Mouse (Mus musculus) embryonic stem cell, embryonic (primary cell): ENCODE results near the gene Naxd.

Source experiments
- CTCF ChIA-PET, 4 experiments: fragments of 300-600 bp in 2 of 4; fragments of 350-600 bp in 2 of 4; sonication (Branson Sonifier 250); formaldehyde crosslinking; loops; one replicate each; lab custom pipeline; 2022; ENCODE audit warnings: inconsistent platforms in 2 of 4; lab: Charles Lee
- POLR2A ChIA-PET, 4 experiments: fragments of 300-600 bp in 2 of 4; fragments of 350-600 bp in 2 of 4; sonication (Branson Sonifier 250); formaldehyde crosslinking; loops; one replicate each; lab custom pipeline; 2022; ENCODE audit warnings: antibody characterized with exemption in 4 of 4, inconsistent platforms in 1 of 4; lab: Charles Lee

Naxd gene

DNA sequence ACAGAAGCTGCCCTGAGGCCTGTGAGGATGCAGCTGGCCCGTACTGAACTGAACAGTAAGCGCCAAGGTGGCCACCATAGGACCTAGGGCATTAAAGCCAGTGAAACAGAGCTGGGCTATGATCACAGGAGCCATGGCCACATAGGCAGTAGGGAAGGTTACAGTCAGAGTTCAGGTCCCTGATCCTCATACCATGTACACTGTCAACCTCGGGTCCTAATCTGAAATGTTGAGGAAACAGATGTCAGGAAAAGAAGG is 32.7 kb upstream of the Naxd start:
- POLR2A ChIA-PET, result interaction anchor here in 1 of 4 experiments (0.6 to 1.7 kb wide), 4 partner anchors 9 to 310 kb away, joined by 3 to 4 read pairs (median 3); no protein-coding TSS in a partner anchor
- CTCF ChIA-PET, result interaction anchor here in 1 of 4 experiments (1.0 kb wide), 1 partner anchor 14 kb away, joined by 3 read pairs; no protein-coding TSS in a partner anchor

DNA sequence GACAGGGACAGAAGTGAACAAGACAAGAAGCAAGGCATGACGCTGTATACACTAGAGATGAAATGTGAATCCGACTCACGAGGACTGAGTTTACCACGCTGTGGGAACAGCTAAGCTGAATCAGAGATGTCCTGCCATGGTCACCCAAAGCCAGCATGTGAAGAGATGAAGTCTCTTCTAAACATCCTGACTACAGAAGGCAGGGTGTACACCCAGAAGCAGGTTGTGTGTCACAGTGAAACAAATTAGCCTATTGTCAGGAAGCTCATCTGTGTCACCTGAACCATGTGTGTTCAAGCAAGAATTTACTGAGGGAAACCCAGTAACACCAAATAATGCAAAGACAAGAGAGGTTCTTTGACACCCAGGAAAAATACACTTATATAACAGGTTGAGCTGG is 31.7 kb upstream of the Naxd start:
- POLR2A ChIA-PET, result interaction anchor here in 3 of 4 experiments (0.6 to 2.0 kb wide), 7 partner anchors 8 to 171 kb away, joined by 3 to 7 read pairs (median 3); partner anchors contain the start of genes Ankrd10 (in 1 of the 3) and Ing1 (in 1 of the 3)
- CTCF ChIA-PET, result interaction anchor here in 2 of 4 experiments (0.9 to 1.6 kb wide), 2 partner anchors 46 to 505 kb away, joined by 3 read pairs; no protein-coding TSS in a partner anchor

DNA sequence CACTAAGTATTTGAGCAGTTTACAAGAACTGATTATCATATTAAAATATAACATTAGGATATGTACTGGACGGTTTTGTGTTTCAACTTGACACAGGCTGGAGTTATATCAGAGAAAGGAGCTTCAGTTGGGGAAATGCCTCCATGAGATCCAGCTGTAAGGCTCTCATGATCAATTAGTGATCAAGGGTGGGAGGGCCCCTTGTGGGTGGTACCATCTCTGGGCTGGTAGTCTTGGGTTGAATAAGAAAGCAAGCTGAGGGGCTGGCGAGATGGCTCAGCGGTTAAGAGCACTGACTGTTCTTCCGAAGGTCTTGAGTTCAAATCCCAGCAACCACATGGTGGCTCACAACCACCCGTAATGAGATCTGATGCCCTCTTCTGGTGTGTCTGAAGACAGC is 30.8 kb upstream of the Naxd start:
- ChIA-PET CTCF (interaction anchor here in 3 of 4 experiments (0.5 to 1.6 kb wide), 3 partner anchors 20 to 47 kb away, joined by 3 read pairs; no protein-coding TSS in a partner anchor), POLR2A (interaction anchor here in 2 of 4 experiments (1.2 to 2.0 kb wide), 3 partner anchors 9 to 89 kb away, joined by 3 to 7 read pairs (median 4); partner anchors contain the start of gene Ing1 (in 1 of the 2))

DNA sequence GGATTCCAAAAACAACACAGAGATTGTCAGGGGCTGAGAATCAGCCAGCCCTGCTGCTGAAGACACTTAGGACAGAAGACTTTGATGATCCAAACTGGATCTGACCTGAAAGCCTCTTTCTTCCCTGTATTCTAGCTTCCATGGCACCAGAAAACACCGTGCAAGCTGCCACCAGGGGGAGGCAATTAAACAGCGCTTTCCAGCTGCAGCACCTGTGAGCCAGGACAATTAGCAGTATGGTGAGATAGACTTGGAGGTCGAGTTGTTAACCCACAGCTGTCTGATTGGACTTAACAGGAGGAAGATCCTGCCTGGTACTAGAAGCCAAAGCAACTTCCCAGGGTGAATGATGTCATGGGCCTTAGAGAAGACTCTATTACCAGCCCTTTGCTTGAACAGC is 28.2 kb upstream of the Naxd start:
- ChIA-PET CTCF (interaction anchor here (0.6 to 1.8 kb wide), 28 partner anchors 9 to 1020 kb away, joined by 3 to 9 read pairs (median 4); partner anchors contain the start of gene Rab20 (in 1 of the 4)), POLR2A (interaction anchor here in 3 of 4 experiments (0.6 to 2.5 kb wide), 8 partner anchors 10 to 309 kb away, joined by 3 to 8 read pairs (median 3); partner anchors contain the start of gene Ing1 (in 2 of the 3))

DNA sequence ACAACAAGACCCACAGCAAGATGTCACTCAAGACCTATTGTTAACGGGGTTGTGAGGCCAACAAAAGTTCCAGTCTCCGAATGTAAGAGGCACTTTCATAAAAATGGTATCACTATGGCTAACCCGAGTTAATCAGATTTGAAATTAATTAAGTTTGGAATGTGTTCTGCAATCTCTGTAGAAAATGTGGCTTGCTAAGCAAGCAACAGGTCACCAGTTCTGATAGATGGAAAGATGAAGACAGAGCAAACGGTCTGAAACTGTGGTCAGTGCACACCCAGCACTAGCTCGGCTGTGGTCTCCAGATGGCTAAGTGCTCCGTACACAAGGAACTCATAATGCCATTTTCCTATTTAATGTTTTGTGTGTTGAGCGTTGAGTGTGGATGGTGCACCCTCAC is 26.6 kb upstream of the Naxd start:
- POLR2A ChIA-PET, result no interaction called here
- CTCF ChIA-PET, result no interaction called here

DNA sequence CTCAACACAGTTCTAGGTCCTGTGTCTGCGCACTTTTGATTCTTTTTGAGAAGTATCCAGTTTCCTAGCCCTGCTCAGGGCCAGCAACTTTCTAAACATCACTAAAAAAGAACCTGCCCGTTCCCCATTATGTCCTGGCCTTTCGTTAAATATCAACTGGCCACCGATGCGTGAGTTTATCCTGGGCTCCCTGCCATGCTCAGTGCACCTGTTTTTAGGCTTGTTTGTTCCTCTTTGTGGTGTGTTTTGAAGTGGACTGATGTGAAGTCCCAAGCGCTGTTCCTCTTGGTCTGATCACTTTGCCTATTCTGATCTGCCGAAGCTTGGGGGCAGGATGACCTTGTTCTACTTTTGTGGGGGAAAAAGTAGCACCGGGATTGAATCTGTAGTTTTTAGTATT is 26.0 kb upstream of the Naxd start:
- ChIA-PET POLR2A (interaction anchor here in 1 of 4 experiments (1.0 kb wide), 1 partner anchor 26 kb away, joined by 3 read pairs; the partner anchor contains the start of gene Naxd), CTCF (interaction anchor here in 2 of 4 experiments (0.5 to 0.6 kb wide), 2 partner anchors 21 to 218 kb away, joined by 3 read pairs; no protein-coding TSS in a partner anchor)

DNA sequence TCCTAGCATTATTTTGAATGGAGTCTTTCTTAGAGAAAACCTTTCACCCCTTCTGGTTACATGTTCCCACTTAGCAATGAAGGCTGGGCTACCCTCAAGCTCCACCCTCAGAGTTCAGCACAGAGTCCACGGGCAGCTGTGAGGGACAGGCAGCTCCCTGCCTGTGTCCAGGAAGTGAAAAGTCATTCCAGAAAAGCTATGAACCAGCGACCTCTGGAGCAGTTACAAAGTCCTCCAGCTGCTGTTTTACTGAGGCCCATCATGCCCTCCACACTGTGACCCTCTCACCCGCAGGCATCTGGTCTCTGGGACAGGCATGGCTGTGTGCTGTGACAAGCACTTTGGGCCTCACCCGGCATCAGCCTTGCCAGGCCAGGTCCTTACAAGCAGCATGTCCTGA is 24.2 kb upstream of the Naxd start:
- ChIA-PET CTCF (no interaction called here), POLR2A (interaction anchor here in 1 of 4 experiments (1.0 to 1.6 kb wide), 2 partner anchors 8 to 24 kb away, joined by 3 to 4 read pairs; partner anchors contain the start of gene Naxd)

DNA sequence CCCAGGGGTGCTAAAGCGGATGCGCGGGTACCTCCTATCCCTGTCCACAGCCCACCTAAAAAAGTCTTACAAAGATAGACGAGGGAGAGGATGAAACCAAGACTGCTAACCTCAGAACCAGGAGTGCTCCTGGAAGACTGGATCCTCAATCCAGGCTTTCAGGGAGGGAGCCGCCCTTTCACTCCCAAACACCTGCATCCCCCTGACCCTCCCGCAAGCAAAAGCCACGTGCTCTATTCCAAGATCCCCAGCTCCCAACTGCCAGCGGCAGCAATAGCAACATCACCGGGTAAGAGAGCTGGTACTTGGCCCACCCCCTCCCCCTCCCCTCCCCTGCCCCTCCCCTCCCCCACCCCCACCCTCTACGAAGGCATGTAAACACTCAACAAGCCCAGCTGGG is 21.9 kb upstream of the Naxd start:
- POLR2A ChIA-PET, result interaction anchor here in 2 of 4 experiments (0.6 to 1.5 kb wide), 3 partner anchors 9 to 270 kb away, joined by 3 to 5 read pairs (median 4); partner anchors contain the start of gene Naxd (in 1 of the 2)
- CTCF ChIA-PET, result interaction anchor here in 1 of 4 experiments (1.0 to 1.5 kb wide), 2 partner anchors 56 to 468 kb away, joined by 3 read pairs; no protein-coding TSS in a partner anchor

DNA sequence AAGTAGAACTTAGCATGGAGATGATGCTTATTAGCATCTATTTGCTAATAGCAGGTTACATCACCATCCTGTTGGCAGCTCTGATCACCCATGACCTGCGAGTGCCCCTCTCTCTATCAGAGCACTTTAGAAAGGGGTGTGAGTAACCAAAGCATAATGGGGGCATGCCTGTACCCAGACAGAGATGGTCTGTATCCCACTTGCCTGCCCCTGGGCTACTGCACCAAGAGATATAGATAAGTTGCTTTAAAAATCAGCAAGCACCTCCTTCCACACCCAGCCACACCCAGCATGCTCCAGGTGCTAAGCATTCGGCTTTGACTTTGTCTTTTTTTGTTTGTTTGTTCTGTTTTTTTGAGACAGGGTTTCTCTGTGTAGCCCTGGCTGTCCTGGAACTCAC is 21.4 kb upstream of the Naxd start:
- POLR2A ChIA-PET, result interaction anchor here in 2 of 4 experiments (0.6 to 1.5 kb wide), 5 partner anchors 9 to 271 kb away, joined by 3 to 5 read pairs (median 3); partner anchors contain the start of genes Ing1 (in 1 of the 2) and Naxd (in 1 of the 2)
- CTCF ChIA-PET, result interaction anchor here in 1 of 4 experiments (1.0 to 1.5 kb wide), 2 partner anchors 56 to 467 kb away, joined by 3 read pairs; no protein-coding TSS in a partner anchor

DNA sequence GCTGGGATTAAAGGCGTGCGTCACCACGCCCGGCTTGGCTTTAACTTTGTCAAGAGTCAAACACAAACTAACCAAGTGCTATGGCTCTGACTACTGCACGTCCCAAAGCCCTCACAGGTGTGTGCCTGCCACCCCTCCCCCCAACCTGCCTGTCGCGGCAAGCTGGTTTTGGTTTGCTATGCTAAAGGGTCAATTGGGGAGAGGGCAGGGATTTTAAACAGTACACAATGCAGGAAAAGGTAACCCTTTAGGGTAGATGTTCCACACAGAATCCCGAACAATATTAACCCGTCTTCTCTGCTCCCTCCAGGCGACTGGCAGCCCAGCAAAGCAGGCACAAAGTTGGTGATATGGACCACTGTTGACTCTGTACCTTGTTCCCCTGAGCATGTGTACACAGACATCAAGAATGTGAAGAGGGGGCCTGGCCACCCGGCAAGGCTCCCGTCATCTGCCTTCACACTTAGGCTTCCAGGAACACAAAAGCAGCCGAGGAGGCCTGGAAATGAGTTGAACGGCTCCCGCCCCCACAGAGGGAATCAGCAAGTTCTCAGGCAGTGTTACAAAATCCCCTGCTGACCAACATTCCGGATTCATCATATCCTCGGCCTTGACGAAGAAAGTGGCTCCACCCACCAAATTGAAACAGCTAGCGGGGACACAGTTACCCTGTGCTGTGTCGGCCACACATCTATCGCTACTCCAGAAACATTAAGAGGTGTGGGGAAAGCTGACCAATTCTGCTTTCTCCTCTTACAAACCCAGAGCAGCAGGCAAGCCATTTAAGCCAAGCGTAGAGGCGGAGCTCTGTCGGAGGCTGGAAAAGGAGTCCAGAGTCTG is 20.7 kb upstream of the Naxd start:
- CTCF ChIA-PET, result interaction anchor here in 2 of 4 experiments (1.5 kb wide), 2 partner anchors 30 to 57 kb away, joined by 3 read pairs; no protein-coding TSS in a partner anchor
- POLR2A ChIA-PET, result interaction anchor here in 2 of 4 experiments (1.0 to 1.7 kb wide), 6 partner anchors 19 to 81 kb away, joined by 3 to 5 read pairs (median 4); partner anchors contain the start of genes Ing1 (in 1 of the 2) and Naxd (in 1 of the 2)

DNA sequence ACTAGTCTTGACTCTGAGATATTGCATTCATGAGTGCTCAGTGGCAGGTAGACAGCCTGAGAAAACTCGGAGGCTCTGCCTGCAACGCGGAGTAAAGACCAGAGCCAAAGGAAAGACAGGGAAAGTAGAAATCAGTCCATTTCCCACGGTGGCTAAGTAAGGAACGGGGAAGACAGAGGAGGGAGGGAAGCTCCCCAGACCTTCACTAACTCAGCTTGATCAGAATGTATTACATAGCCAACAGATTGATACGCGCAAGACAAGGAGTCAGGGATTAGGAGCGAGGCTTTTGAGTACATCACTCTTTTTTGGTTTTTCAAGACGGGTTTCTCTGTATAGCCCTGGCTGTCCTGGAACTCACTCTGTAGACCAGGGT is 20.1 kb upstream of the Naxd start:
- POLR2A ChIA-PET, result interaction anchor here in 2 of 4 experiments (1.0 to 1.7 kb wide), 8 partner anchors 14 to 81 kb away, joined by 3 to 4 read pairs (median 3); partner anchors contain the start of gene Ing1 (in 1 of the 2)

DNA sequence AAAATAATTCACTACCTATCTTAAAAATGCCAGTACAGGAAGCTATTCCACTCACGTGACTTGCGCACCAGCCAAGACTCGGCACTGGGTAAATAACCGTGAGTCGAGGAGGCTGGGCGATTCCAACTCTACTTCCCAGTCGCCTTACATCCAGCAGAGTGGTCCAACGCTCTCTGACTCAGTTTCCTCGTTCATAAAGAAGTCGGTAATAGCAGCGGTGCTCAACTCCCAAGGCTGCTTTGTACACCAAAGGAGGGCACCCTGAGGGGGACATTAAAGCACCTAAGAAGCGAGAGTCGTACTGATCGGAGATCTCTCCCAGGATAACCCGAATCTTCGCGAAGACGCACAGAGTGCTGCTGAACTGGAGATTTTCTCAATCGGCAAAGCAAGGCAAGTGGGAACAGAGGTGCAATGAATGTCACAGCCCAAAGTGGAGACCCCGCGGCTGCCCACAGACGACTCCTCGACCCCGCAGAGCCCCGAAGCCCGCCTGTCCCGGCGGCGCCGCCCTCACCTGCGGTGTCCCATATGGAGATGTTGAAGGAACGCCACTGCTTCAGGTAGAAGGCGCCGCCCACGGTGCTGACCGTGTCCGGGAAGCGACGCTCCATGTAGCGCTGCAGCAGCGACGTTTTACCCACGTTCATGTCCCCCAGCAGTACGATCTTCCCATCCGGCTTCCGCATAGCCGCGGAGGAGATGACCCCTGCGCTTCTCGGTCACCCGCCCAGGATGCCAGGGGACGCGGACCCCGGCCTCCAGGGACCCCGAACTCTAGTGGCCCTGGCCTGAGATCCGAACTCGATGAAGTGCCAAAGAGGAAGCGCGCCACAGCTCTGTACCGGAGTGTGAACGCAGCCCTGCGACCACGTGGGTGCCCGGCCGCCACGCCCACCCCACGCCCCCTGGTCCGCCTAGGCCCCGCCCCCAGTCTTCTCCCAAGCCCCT is 19.2 kb upstream of the Naxd start, which contains the start of gene Rab20:
Gene Rab20, minus strand, starts transcription at position 900 of the 951 bp plus-strand sequence.
- CTCF ChIA-PET, result interaction anchor here in 3 of 4 experiments (0.7 to 1.5 kb wide), 4 partner anchors 9 to 109 kb away, joined by 3 to 5 read pairs (median 3); no protein-coding TSS in a partner anchor
- POLR2A ChIA-PET, result interaction anchor here in 2 of 4 experiments (0.6 to 1.7 kb wide), 9 partner anchors 15 to 82 kb away, joined by 3 to 5 read pairs (median 4); partner anchors contain the start of genes Ing1 (in 1 of the 2) and Naxd (in 1 of the 2)

More for the DNA sequence above, 20.1 kb upstream of the Naxd start:
- CTCF ChIA-PET, result interaction anchor here in 1 of 4 experiments (1.5 kb wide), 1 partner anchor 30 kb away, joined by 3 read pairs; no protein-coding TSS in a partner anchor

DNA sequence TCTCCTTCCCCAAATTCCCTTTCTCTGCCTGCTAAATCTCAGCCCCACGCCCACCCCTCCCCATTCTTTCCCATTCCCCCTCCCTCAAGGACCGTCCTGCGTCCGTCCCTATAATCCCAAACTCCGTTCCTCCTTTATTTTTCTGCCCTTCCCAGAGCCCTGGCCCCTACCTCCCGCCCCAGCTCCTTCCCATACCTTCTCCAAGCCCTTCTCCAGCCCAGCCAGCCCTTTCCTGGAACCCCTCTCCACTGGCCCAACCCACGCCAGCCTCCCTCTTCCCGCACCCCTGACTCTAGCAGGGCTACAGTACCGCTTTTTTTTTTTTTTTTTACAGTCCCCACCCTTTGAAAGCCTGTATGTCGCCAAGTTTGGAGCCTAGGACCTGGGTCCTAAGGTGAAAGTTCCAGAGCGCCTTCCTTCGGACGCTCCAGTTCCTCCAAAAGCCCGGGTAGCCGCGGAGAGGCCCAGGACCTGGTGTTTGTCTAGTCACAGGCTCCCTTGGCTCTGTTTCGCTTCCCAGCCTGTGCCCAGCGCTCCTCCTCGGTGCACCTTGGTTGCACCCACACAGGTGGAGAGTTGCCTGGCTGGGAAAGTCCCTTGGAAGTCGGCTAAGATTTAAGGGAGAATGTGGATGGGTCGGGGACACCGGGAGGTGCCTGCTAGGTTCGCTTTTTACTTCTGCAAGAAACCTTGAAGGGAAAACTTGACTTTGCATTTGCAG is 18.3 kb upstream of the Naxd start:
- CTCF ChIA-PET, result interaction anchor here (0.5 to 1.5 kb wide), 6 partner anchors 10 to 234 kb away, joined by 3 to 5 read pairs (median 4); no protein-coding TSS in a partner anchor
- POLR2A ChIA-PET, result interaction anchor here in 2 of 4 experiments (0.6 to 1.6 kb wide), 8 partner anchors 15 to 83 kb away, joined by 3 to 5 read pairs (median 4); partner anchors contain the start of gene Naxd (in 1 of the 2)

DNA sequence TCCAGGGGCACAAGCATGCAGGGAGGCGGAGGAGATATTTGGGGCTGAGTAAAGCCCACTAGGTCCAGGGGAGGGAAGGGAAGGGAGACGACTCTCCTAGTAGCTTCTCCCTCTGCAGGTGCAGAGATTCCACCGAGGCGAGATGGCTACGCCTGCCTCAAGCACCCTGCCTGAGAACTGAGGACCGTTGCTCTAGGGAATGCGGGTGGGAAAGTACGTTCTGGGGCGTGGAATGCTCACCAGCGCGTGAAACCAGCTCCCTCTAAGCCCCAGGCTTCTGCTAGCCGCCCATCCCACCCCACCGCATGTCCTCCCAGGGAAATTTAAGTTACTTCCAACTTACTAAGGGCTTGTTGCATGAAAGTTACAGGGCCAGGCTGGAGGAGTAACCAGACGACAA is 17.7 kb upstream of the Naxd start:
- CTCF ChIA-PET, result interaction anchor here in 2 of 4 experiments (0.5 to 1.5 kb wide), 3 partner anchors 11 to 233 kb away, joined by 3 to 4 read pairs (median 4); no protein-coding TSS in a partner anchor
- POLR2A ChIA-PET, result interaction anchor here in 2 of 4 experiments (0.6 to 1.1 kb wide), 2 partner anchors 16 to 77 kb away, joined by 3 read pairs; no protein-coding TSS in a partner anchor

DNA sequence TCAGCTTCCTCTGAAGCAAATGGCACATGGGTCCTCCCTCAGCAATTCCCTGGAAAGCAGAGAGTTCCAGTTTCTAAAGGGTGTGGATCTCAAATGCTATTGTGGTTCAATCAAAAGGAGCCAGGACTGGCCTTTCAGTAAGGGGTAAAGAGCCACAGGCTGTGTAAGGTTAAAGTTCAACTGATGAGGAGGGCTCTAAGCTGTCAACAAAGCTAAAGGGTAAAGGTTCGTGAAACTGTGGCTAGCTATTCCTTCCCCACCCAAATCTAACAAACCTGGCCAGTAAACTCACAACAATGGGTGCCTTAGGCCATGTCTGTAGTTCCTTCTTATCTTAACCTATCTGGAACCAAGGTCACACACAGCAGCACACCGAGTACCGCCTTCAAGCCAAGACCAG is 15.4 kb upstream of the Naxd start:
- ChIA-PET POLR2A (interaction anchor here in 3 of 4 experiments (0.6 to 1.4 kb wide), 5 partner anchors 13 to 44 kb away, joined by 3 to 4 read pairs (median 3); partner anchors contain the start of gene Naxd (in 1 of the 3)), CTCF (interaction anchor here in 3 of 4 experiments (0.6 to 2.3 kb wide), 3 partner anchors 13 to 228 kb away, joined by 3 to 9 read pairs (median 3); no protein-coding TSS in a partner anchor)

DNA sequence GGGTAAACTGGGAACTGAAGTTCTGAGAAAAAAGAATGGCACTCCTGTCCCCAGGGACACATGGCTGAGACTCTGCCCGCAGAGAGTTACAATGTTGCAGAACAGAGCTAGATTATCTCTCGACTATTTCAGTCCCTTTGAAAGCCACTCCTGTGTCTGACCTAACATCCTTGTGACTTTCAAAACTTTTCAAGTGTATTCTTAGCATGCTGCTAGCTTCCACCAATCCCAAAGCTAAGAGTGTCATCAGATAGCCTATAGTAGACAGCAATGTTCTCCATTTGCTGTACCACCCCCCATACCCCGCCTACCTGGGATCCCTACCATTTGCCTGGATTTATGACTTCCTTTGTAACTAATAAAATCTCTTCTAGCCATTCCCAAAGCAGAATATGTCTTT is 14.8 kb upstream of the Naxd start:
- POLR2A ChIA-PET, result interaction anchor here in 2 of 4 experiments (1.2 to 1.4 kb wide), 3 partner anchors 14 to 18 kb away, joined by 3 to 4 read pairs (median 3); partner anchors contain the start of gene Naxd (in 1 of the 2)
- CTCF ChIA-PET, result interaction anchor here in 3 of 4 experiments (0.7 to 2.3 kb wide), 4 partner anchors 14 to 424 kb away, joined by 3 to 9 read pairs (median 4); no protein-coding TSS in a partner anchor
